Comparison of ENCODE assay signal across 13 mouse cellular contexts in genomic region chr8:61075059-61075458, GRCm38 (mm10).
DNase-seq lines count a peak whose midpoint lies in the region; ATAC-seq and TF ChIP-seq lines count a peak whose summit lies in the region.
"Had no signal": no experiment of that assay in that cellular context is flagged by ENCODE, and none has a peak within 500 bp of the region (broad histone marks: within the 10 kb centered on the region; RNA-seq: fewer than 3 reads in every experiment).

No protein-coding gene starts in this region.

- intact Hi-C loops in left cerebral cortex, adult 2 months (cut with DNase I) = loop anchor here (1.0 to 5.0 kb wide), 3 partner anchors 405 to 442 kb away; no protein-coding TSS in a partner anchor

- no peak overlapping the region for H3K4me3 ChIP-seq in left cerebral cortex, adult 2 months
- H3K4me3 ChIP-seq in MEL (ENCODE audit: control insufficient read depth in 1 of 2, insufficient read depth in 1 of 2, low read depth in 2 of 2, low read length in 2 of 2) = no peak overlapping the region
- no peak overlapping the region for H3K4me3 ChIP-seq in lung, postnatal 0 days (ENCODE audit: low read depth, low read length)
- H3K4me3 ChIP-seq: lung, embryonic 15.5 days had no signal

- TF ChIP-seq CTCF in left cerebral cortex, adult 2 months (IDR thresholded peaks at IDR 0.05) = peak; percentile 53
- TF ChIP-seq CTCF in MEL (IDR thresholded peaks at IDR 0.05 in 2 of 3, conservative IDR thresholded peaks at IDR 0.05 in 1 of 3; ENCODE audit: control insufficient read depth in 1 of 3, insufficient read depth in 1 of 3, low read depth in 2 of 3, low read length in 3 of 3, poor library complexity in 1 of 3, severe bottlenecking in 1 of 3) = peak in 1 of 3 experiments; percentile 31; a peak in 1 of 6 replicates
- TF ChIP-seq CTCF in lung, postnatal 0 days (IDR thresholded peaks at IDR 0.05) = peak; percentile 63

- no peak for DNase-seq in frontal cortex, postnatal 14 days (ENCODE audit: low spot score in 2 of 2)
- DNase-seq in left cerebral cortex, adult 2 months (ENCODE audit: extremely low spot score in 1 of 2, low spot score in 2 of 2) = no peak
- no peak for DNase-seq in left cerebral cortex, adult 8-10 months (ENCODE audit: low spot score in 2 of 2)
- DNase-seq in MEL (ENCODE audit: low read depth, low spot score) = no peak
- peak; percentile 57 for DNase-seq in lung, postnatal 0 days (ENCODE audit: low spot score)
- DNase-seq in ovary, postnatal 36 days (ENCODE audit: low spot score) = no peak
- no peak for DNase-seq in spleen, postnatal 14 days (ENCODE audit: low spot score in 2 of 2)
- DNase-seq: adrenal gland, postnatal 14 days; cerebellum, adult 8-10 months; kidney, adult 11 months; right cerebral cortex, postnatal 4 days had no signal

- H3K9me3 ChIP-seq in MEL (replicated peaks; ENCODE audit: insufficient read depth, low read length) = no peaks in the 10 kb centered on the region
- H3K9me3 ChIP-seq in lung, postnatal 0 days (ENCODE audit: low read length) = no peaks in the 10 kb centered on the region
- H3K9me3 ChIP-seq: lung, embryonic 15.5 days had no signal

- ATAC-seq in frontal cortex, adult (ENCODE audit: low TSS enrichment) = peak; percentile 87
- no peak for ATAC-seq in lung, postnatal 0 days

- no peak overlapping the region for H3K9ac ChIP-seq in MEL (ENCODE audit: control insufficient read depth, low read depth, low read length, poor library complexity, severe bottlenecking)
- no peak overlapping the region for H3K9ac ChIP-seq in lung, postnatal 0 days (replicated peaks; ENCODE audit: low read depth)
- H3K9ac ChIP-seq: lung, embryonic 15.5 days had no signal

- peaks cover 0 to 8% of the 10 kb centered on the region in 2 experiments; a peak in 2 of 4 replicates for H3K36me3 ChIP-seq in MEL (ENCODE audit: control insufficient read depth in 1 of 2, insufficient read depth in 2 of 2, low read length in 2 of 2)
- H3K36me3 ChIP-seq in lung, postnatal 0 days (ENCODE audit: insufficient read depth, low read length) = no peaks in the 10 kb centered on the region

- TF ChIP-seq EP300 in MEL (IDR thresholded peaks at IDR 0.05; ENCODE audit: low read depth in 1 of 2, low read length in 2 of 2) = no peak
- no peak for TF ChIP-seq EP300 in lung, postnatal 0 days (IDR thresholded peaks at IDR 0.05)

- no peaks in the 10 kb centered on the region for H3K27me3 ChIP-seq in MEL (ENCODE audit: control insufficient read depth in 1 of 2, insufficient read depth in 2 of 2, low read length in 2 of 2)
- no peaks in the 10 kb centered on the region for H3K27me3 ChIP-seq in lung, postnatal 0 days (replicated peaks; ENCODE audit: insufficient read depth, low read length)
- H3K27me3 ChIP-seq: lung, embryonic 15.5 days had no signal

- no peak for TF ChIP-seq POLR2A in MEL (IDR thresholded peaks at IDR 0.05; ENCODE audit: control insufficient read depth in 1 of 2, insufficient read depth in 1 of 2, low read depth in 1 of 2, low read length in 2 of 2, poor library complexity in 1 of 2)

- TF ChIP-seq RAD21 in MEL (IDR thresholded peaks at IDR 0.05; ENCODE audit: low read depth, low read length) = peak; percentile 36

- H3K4me2 ChIP-seq in lung, postnatal 0 days (replicated peaks; ENCODE audit: low read depth, low read length) = no peak overlapping the region
- H3K4me2 ChIP-seq: lung, embryonic 15.5 days had no signal

- no peaks in the 10 kb centered on the region for H3K4me1 ChIP-seq in MEL (ENCODE audit: control insufficient read depth in 1 of 2, insufficient read depth in 2 of 2, low read length in 2 of 2)
- no peaks in the 10 kb centered on the region for H3K4me1 ChIP-seq in lung, postnatal 0 days (ENCODE audit: insufficient read depth, low read depth, low read length)
- H3K4me1 ChIP-seq: lung, embryonic 15.5 days had no signal

- no peak overlapping the region for H3K27ac ChIP-seq in left cerebral cortex, adult 2 months
- H3K27ac ChIP-seq in MEL (ENCODE audit: control insufficient read depth, low read depth, low read length) = no peak overlapping the region
- no peak overlapping the region for H3K27ac ChIP-seq in lung, postnatal 0 days (ENCODE audit: low read length)
- H3K27ac ChIP-seq: lung, embryonic 15.5 days had no signal

- H3K79me2 ChIP-seq in MEL (ENCODE audit: control insufficient read depth, insufficient read depth, low read length, poor library complexity) = no peaks in the 10 kb centered on the region

TF ChIP-seq in MEL, 35 proteins besides CTCF, POLR2A, EP300 and RAD21:
- TF ChIP-seq SMC3 (IDR thresholded peaks at IDR 0.05; ENCODE audit: low read depth, low read length) (peak; percentile 34; the same call in 1 of the 2 replicates), CHD1 (IDR thresholded peaks at IDR 0.05; ENCODE audit: low read depth, low read length) (no peak)
